Mouse (Mus musculus) R1 (cell line): ENCODE results near the gene Acot12.
"Not testable (repeated sequence)": the region's sequence is repeated elsewhere in the genome, so short reads cannot be mapped to it uniquely, and the experiment has no call there.

Source experiments
- DNase-seq: peaks from one replicate; pipeline ENCODE4 v3.0.0-alpha.2; 2018; ENCODE audit warnings: low read depth, low spot score

Acot12 gene

GRCm38 (mm10) chr13:91760302-91761050 lies 19.2 kb downstream of the Acot12 start:
- no peak for DNase-seq

GRCm38 (mm10) chr13:91761654-91762445 lies 20.5 kb downstream of the Acot12 start:
- no peak for DNase-seq

- not testable (repeated sequence) for DNase-seq
These were observed 22.3 kb downstream of the Acot12 start for GRCm38 (mm10) chr13:91763654-91764053.

GRCm38 (mm10) chr13:91765627-91766026 lies 24.3 kb downstream of the Acot12 start:
- no peak for DNase-seq

GRCm38 (mm10) chr13:91768683-91769651 lies 27.7 kb downstream of the Acot12 start:
- no peak for DNase-seq

- no peak for DNase-seq
These were observed 36.8 kb downstream of the Acot12 start for GRCm38 (mm10) chr13:91778092-91778491.

- no peak for DNase-seq
These were observed 38.6 kb downstream of the Acot12 start for GRCm38 (mm10) chr13:91779892-91780291.

- DNase-seq = no peak
These were observed 50.7 kb downstream of the Acot12 start for GRCm38 (mm10) chr13:91792035-91792434.

GRCm38 (mm10) chr13:91794926-91795436 lies 53.7 kb downstream of the Acot12 start:
- no peak for DNase-seq

- no peak for DNase-seq
These were observed 54.3 kb downstream of the Acot12 start for GRCm38 (mm10) chr13:91795593-91795992.

- DNase-seq = peak; percentile 49
These were observed 54.7 kb downstream of the Acot12 start for GRCm38 (mm10) chr13:91796003-91796402.

GRCm38 (mm10) chr13:91796916-91797315 lies 55.6 kb downstream of the Acot12 start:
- no peak for DNase-seq

GRCm38 (mm10) chr13:91797442-91797841 lies 56.1 kb downstream of the Acot12 start:
- no peak for DNase-seq

GRCm38 (mm10) chr13:91801726-91802125 lies 60.4 kb downstream of the Acot12 start:
- DNase-seq = peak; percentile 10

- DNase-seq = peak; percentile 93
These were observed 66.0 kb downstream of the Acot12 start, which contains the start of gene Zcchc9 for GRCm38 (mm10) chr13:91807155-91807839. Gene Zcchc9, minus strand, starts transcription at chr13:91807705.

GRCm38 (mm10) chr13:91807874-91808575 lies 66.7 kb downstream of the Acot12 start:
- DNase-seq = peak; percentile 27

GRCm38 (mm10) chr13:91809476-91809875 lies 68.2 kb downstream of the Acot12 start:
- DNase-seq = peak; percentile 38

GRCm38 (mm10) chr13:91814670-91815069 lies 73.4 kb downstream of the Acot12 start:
- DNase-seq = peak; percentile 48

- DNase-seq = no peak
These were observed 82.4 kb downstream of the Acot12 start for GRCm38 (mm10) chr13:91823735-91824134.
